Mouse (Mus musculus) limb, embryonic 15.5 days (tissue): Measurements from ENCODE around the gene Gm11733. TPM values are rescaled to one million over a fixed set of nuclear protein-coding genes. Genes with fewer than 3 reads are reported as not detected.

Experiments used
- ATAC-seq: fragments of 200-750 bp; cut with Nextera tagmentation; 2 replicates; pipeline ENCODE4 v1.8.0; 2017; ENCODE audit warnings: low read depth, moderate TSS enrichment; ENCODE audit not compliant: insufficient number of reproducible peaks, low FRiP score, low TSS enrichment
- H3K27ac ChIP-seq: fragments of 300-500 bp; sonication (generic); 2 replicates; pipeline ENCODE4 v1.5.1; 2015; ENCODE audit warnings: moderate library complexity, mild to moderate bottlenecking, inconsistent platforms
- H3K27me3 ChIP-seq: fragments of 300-500 bp; sonication (generic); 2 replicates; pipeline ENCODE4 v1.6.1; 2015; ENCODE audit warnings: inconsistent platforms
- H3K36me3 ChIP-seq: fragments of 300-500 bp; sonication (generic); 2 replicates; pipeline ENCODE4 v1.6.1; 2015; ENCODE audit warnings: inconsistent platforms
- H3K4me1 ChIP-seq: fragments of 300-500 bp; sonication (generic); 2 replicates; pipeline ENCODE4 v1.6.1; 2015; ENCODE audit warnings: inconsistent platforms
- H3K4me2 ChIP-seq: fragments of 300-500 bp; sonication (generic); 2 replicates; pipeline ENCODE4 v1.6.1; 2015; ENCODE audit warnings: mild to moderate bottlenecking, inconsistent platforms
- H3K4me3 ChIP-seq: fragments of 300-500 bp; sonication (generic); 2 replicates; pipeline ENCODE4 v1.5.1; 2015; ENCODE audit warnings: mild to moderate bottlenecking, inconsistent platforms
- H3K9ac ChIP-seq: fragments of 300-500 bp; sonication (generic); 2 replicates; pipeline ENCODE4 v1.6.1; 2015; ENCODE audit warnings: inconsistent platforms
- H3K9me3 ChIP-seq: fragments of 300-500 bp; sonication (generic); 2 replicates; pipeline ENCODE4 v1.6.1; 2016; ENCODE audit warnings: inconsistent platforms
- WGBS: fragments of 180-500 bp; shearing (Covaris S2); methylation state at CpG from one replicate; pipeline ENCODE4 v1.1.7; 2015; 5-methylcytosine and 5-hydroxymethylcytosine counted together
- polyA plus RNA-seq: library from polyadenylated mRNA; unstranded; fragments of >200 nt; fragmentation: Nextera tagmentation; extraction: Ambion mirVana; gene quantifications from 2 replicates; pipeline ENCODE4 v1.2.1, GENCODE M21; 2015

Gene Gm11733
- polyA plus RNA-seq, 1 experiment from 2014 or later, result 0.06 TPM

DNA sequence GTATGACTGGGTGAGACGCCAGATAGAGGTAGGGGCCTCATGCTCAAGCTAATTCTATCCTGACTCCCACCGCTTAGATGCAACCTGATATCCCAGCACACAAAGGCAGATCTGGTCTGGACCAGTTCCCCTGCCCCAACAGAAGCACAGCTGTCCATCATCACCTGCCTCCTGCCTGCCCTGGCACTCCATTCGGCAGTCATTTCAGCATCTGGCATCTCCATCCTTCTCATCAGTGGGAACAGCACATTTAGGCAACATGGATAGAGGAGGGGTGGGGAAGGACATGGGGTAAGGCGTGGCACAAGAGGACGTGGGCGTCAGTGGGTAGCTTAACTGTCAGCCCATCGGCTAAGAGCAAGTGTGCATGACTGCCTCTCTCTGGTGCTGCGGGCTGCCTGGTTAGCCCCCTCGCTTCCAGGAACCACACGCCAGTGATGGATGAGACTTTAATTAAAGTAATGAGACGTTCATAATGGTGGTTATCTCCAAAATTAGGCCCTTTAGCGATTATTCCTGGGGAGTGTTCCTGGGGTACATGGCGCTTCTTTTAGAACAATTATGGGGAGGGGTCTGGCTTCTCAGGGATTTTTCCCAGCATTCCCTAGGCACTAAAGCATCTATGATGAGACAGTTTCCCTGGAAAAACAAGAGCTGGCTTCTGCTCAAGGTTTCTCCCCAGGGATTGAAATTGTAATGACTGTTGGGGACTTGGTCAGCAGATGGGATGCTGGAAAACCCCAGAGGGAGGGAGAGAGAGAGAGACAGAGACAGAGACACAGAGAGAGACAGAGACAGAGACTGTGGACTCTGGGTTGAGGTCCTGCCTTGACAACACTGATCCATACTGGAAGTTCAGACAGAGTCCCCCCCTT lies 38.0 kb downstream of the Gm11733 start:
- ATAC-seq, result no peak
- Histone ChIP-seq H3K27me3 (no peaks in the 10 kb centered on the region), H3K4me2 (no peak overlapping the region), H3K9ac (no peak overlapping the region), H3K4me3 (no peak overlapping the region), H3K36me3 (no peaks in the 10 kb centered on the region), H3K9me3 (no peaks in the 10 kb centered on the region), H3K4me1 (peaks cover 34% of the 10 kb centered on the region), H3K27ac (peak overlapping the region; percentile 84)
- WGBS, result 52% methylated on average over 13 of the region's 13 CpGs

DNA sequence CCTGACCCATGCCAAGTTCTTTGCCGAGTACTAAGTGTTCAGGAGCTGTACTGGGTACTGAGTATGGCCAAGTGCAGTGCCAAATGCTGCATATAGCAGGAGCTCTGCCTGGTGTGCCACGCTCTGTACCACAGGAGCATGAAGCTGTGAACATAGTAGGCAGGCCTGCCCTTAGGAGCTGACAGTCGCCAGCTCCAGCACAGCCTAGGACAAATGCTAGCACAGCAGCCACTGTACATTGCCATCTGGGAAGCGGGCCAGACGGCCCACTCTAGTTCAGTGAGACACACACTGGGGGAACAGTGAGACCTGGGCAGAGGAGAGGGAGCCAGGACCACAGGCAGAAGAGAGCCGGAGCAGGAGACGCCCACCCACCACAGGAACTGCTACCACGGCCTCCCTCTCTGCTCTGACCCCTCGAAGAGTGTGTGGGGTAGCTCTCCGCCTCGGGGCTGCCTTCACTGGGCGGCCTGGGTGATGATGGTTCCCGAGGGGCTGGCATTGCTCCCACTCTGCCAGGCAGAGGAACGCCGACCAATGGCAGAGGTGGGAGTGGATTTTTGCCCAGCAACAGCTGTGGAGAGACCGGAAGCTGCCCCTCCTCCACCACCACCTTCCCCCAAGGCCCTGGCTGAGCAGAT lies 38.8 kb downstream of the Gm11733 start:
- Histone ChIP-seq H3K36me3 (no peaks in the 10 kb centered on the region), H3K27me3 (no peaks in the 10 kb centered on the region), H3K27ac (peak overlapping the region; percentile 84), H3K9ac (no peak overlapping the region), H3K4me3 (no peak overlapping the region), H3K9me3 (no peaks in the 10 kb centered on the region), H3K4me2 (peak overlapping the region; percentile 17; the same call in 1 of the 2 replicates), H3K4me1 (peaks cover 34% of the 10 kb centered on the region)
- ATAC-seq, result peak; percentile 46
- WGBS, result 24% methylated on average over 16 of the region's 16 CpGs

GRCm38 (mm10) chr11:117525606-117526349 lies 41.6 kb downstream of the Gm11733 start:
- H3K27me3 ChIP-seq, result no peaks in the 10 kb centered on the region
- peak overlapping the region; percentile 22; the same call in 1 of the 2 replicates for H3K4me2 ChIP-seq
- no peaks in the 10 kb centered on the region for H3K9me3 ChIP-seq
- WGBS, result 9% methylated on average over 18 of the region's 18 CpGs
- no peaks in the 10 kb centered on the region for H3K36me3 ChIP-seq
- no peak overlapping the region; the same call in 1 of the 2 replicates for H3K27ac ChIP-seq
- ATAC-seq, result no peak
- H3K4me1 ChIP-seq, result peaks cover 34% of the 10 kb centered on the region
- H3K9ac ChIP-seq, result no peak overlapping the region
- no peak overlapping the region for H3K4me3 ChIP-seq

DNA sequence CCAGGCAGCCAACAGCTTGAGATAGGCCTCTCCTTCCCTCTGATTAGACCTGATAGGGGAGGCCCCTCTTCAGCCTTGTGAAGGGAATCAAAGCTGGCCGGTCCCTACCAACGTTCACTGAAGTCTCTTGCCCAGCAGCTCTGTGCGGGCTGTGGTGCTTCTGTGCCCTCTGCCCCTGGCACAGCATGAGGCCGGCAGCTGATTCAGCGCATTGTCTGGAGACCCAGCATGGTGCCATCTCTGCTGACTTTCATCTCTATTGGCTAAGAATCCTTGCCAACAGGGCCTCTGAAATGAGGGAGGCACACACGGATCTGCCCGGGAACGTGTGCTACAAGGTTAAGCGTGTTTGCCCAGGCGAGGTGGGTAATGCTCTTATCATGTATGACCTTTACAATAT lies 48.2 kb downstream of the Gm11733 start:
- H3K9me3 ChIP-seq, result no peaks in the 10 kb centered on the region
- no peaks in the 10 kb centered on the region for H3K36me3 ChIP-seq
- H3K4me3 ChIP-seq, result no peak overlapping the region
- no peak overlapping the region for H3K27ac ChIP-seq
- no peak overlapping the region for H3K4me2 ChIP-seq
- peaks cover 18% of the 10 kb centered on the region for H3K4me1 ChIP-seq
- no peak for ATAC-seq
- H3K27me3 ChIP-seq, result no peaks in the 10 kb centered on the region
- no peak overlapping the region for H3K9ac ChIP-seq
- WGBS, result 62% methylated on average over 10 of the region's 10 CpGs

DNA sequence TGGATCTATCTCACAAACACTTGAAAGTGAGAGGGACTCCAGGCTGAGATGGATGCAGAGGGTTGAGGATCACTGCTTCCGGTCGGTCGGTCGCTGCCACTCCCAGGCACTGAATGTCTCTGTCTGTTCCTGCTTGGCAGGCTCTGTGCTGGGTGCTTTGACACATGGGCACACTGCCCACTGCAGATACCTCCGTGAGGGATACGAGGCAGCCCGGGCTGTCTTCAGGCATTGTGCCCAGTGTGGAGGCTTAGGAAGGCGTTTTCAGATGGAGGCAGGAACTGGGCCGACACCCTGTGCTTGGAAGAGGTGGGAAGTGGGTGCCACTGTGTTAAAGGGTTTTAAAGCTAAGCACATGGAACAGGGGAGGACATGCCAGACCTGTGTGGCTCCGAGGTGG lies 50.7 kb downstream of the Gm11733 start:
- H3K36me3 ChIP-seq, result no peaks in the 10 kb centered on the region
- no peaks in the 10 kb centered on the region for H3K9me3 ChIP-seq
- 60% methylated on average over 10 of the region's 10 CpGs for WGBS
- H3K27me3 ChIP-seq, result no peaks in the 10 kb centered on the region
- H3K4me3 ChIP-seq, result no peak overlapping the region
- H3K4me2 ChIP-seq, result no peak overlapping the region
- ATAC-seq, result no peak
- H3K4me1 ChIP-seq, result peaks cover 23% of the 10 kb centered on the region
- no peak overlapping the region for H3K9ac ChIP-seq
- H3K27ac ChIP-seq, result peak overlapping the region; percentile 40; the same call in 1 of the 2 replicates

DNA sequence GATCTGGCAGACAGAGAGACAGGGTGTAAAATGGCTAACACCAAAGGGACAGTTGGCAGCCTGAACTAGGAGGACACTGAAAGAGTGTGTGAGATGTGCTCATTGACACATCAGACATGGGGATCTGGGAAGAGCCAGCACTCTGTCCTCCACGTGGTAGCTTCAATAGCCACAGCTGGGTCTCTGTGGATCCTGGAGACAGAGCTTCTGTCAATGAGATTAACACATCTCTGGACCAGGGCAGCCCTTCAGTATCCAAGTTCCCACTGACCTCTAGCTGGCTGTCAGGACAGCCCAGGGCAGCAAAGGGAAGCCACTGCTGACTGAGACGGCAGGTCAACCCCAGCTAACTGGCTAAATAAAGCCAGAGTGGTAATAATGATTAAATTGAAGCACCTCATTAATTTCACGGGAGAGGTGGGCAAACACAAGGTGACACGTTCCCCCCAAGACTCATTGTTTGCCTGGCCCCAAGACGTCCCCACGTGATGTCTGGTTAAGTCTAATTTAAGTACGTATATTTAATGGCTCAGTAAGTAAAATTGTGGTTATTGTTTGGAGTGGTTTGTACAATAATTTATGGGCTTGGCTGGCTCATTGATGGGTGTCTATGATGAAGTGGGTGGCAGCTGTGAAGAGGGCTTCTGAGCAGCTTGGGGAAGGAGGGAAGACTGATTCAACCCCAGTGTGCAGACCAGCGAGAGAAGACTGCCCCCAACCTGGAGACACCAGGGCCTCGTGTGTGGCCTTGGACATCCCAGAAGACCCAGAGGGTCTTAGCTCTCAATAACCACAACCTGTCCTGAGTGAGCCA lies 51.5 kb downstream of the Gm11733 start:
- Histone ChIP-seq H3K9ac (no peak overlapping the region), H3K4me3 (no peak overlapping the region), H3K4me1 (peaks cover 25% of the 10 kb centered on the region), H3K27ac (no peak overlapping the region), H3K36me3 (no peaks in the 10 kb centered on the region), H3K27me3 (no peaks in the 10 kb centered on the region), H3K4me2 (no peak overlapping the region), H3K9me3 (no peaks in the 10 kb centered on the region)
- 43% methylated on average over 9 of the region's 9 CpGs for WGBS
- ATAC-seq, result no peak

GRCm38 (mm10) chr11:117536586-117536985 lies 52.4 kb downstream of the Gm11733 start:
- H3K36me3 ChIP-seq, result no peaks in the 10 kb centered on the region
- no peaks in the 10 kb centered on the region for H3K27me3 ChIP-seq
- H3K27ac ChIP-seq, result no peak overlapping the region
- H3K9me3 ChIP-seq, result no peaks in the 10 kb centered on the region
- no peak overlapping the region for H3K4me2 ChIP-seq
- H3K4me1 ChIP-seq, result peaks cover 34% of the 10 kb centered on the region
- WGBS, result 52% methylated on average over 3 of the region's 3 CpGs
- H3K4me3 ChIP-seq, result no peak overlapping the region
- no peak for ATAC-seq
- no peak overlapping the region for H3K9ac ChIP-seq

Other genes starting within 250 kb of the Gm11733 start
- 13.2 and 15.4 TPM in 2 replicates for gene Tnrc6c, start 169.9 kb downstream of the Gm11733 start, polyA plus RNA-seq